Mouse (Mus musculus): ENCODE measurements around the gene Olfr466. TPM values are rescaled to one million over a fixed set of nuclear protein-coding genes. Genes with fewer than 3 reads are reported as not detected.

Olfr466 gene
- polyA plus RNA-seq (2016; fragmentation: Nextera tagmentation; extraction: Ambion mirVana), result not detected in 2 replicates

DNA sequence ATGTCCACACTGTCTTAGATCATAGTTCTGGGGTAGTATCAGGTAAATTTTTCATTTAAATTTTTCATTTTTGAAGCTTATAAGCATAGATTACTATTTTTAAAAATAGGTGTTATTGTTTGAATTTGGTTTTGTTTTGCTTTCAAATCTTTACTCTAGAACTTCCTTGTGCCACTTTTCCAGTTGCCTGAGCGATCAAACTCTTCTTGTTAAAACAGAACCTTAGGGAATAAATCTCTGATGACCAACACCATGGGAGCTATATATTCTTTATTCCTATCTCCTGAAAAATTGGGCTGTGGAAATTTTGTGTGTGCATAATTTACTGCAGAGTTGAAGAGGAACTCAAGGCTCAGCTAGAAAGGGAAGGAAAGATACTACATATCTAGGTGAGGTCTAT lies at the start of gene Olfr466:
TSS of gene Olfr466 (plus strand) at position 301 of the 400 bp plus-strand sequence.
- Histone ChIP-seq H3K4me3 (no peak within 1 kb of the TSS), H3K27me3 (ENCODE audit: low read depth, poor library complexity, severe bottlenecking) (no peaks in the 10 kb centered on the region), H3K27ac (no peak within 1 kb of the TSS), H3K36me3 (no peaks in the 10 kb centered on the region), H3K4me1 (no peaks in the 10 kb centered on the region), H3K9me3 (replicated peaks) (no peaks in the 10 kb centered on the region)
- WGBS, result 81% methylated on average over 1 of the region's 1 CpGs
- DNase-seq (ENCODE audit: low spot score), result no peak

GRCm38 (mm10) chr13:65100678-65101077 lies 49.4 kb upstream of the Olfr466 start:
- DNase-seq (ENCODE audit: low spot score), result no peak
- Histone ChIP-seq H3K4me3 (no peak overlapping the region), H3K4me1 (no peaks in the 10 kb centered on the region), H3K27me3 (ENCODE audit: low read depth, poor library complexity, severe bottlenecking) (no peaks in the 10 kb centered on the region), H3K27ac (no peak overlapping the region), H3K36me3 (peaks cover 20% of the 10 kb centered on the region), H3K9me3 (replicated peaks) (no peaks in the 10 kb centered on the region; the same call in 1 of the 2 replicates)
- 96% methylated on average over 9 of the region's 9 CpGs for WGBS

- no peaks in the 10 kb centered on the region; the same call in 1 of the 2 replicates for H3K9me3 ChIP-seq (replicated peaks)
- no peak overlapping the region for H3K4me3 ChIP-seq
- H3K27ac ChIP-seq, result no peak overlapping the region
- H3K36me3 ChIP-seq, result peaks cover 20% of the 10 kb centered on the region
- H3K4me1 ChIP-seq, result no peaks in the 10 kb centered on the region
- no peaks in the 10 kb centered on the region for H3K27me3 ChIP-seq (ENCODE audit: low read depth, poor library complexity, severe bottlenecking)
- 96% methylated on average over 3 of the region's 3 CpGs for WGBS
- DNase-seq (ENCODE audit: low spot score), result no peak
These were observed 48.8 kb upstream of the Olfr466 start for GRCm38 (mm10) chr13:65101232-65101631.

- Histone ChIP-seq H3K4me3 (peak overlapping the region; percentile 90), H3K27ac (peak overlapping the region; percentile 93), H3K27me3 (ENCODE audit: low read depth, poor library complexity, severe bottlenecking) (no peaks in the 10 kb centered on the region), H3K9me3 (replicated peaks) (no peaks in the 10 kb centered on the region), H3K4me1 (peaks cover 10% of the 10 kb centered on the region), H3K36me3 (no peaks in the 10 kb centered on the region)
- peak; percentile 29 for DNase-seq (ENCODE audit: low spot score)
- WGBS, result 2% methylated on average over 5 of the region's 5 CpGs
These were observed 38.1 kb upstream of the Olfr466 start for GRCm38 (mm10) chr13:65111961-65112360.

DNA sequence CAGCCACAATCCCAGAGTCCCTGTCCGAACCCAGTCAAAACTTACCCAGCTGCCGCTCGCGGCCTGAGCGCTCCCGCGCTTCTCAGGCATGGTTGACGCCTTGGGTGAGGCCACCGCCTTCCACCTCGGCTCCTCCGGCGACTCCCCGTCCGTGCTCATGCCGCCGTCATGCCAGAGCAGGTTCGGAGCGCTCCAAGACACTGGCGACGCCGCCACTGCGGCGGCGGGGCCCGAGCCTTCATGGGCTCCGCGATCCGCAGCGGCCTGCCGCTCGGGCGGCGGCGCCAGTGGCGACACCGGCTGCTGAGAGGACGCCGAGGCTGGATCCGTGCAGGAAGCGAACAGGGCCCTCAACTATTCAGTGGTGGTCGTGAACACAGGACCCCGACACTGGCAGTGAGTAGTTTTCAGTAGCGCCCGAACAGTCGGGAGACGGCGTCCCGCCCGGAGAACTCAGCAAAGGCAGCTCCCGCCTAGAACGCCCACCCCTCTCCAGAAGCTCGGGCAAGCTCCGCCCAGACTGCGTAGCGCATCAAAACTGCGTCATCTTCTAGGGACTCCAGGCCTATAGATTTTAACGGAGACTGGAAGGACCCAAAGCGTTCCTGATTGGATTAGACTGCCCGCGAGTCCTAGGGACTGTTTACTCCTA lies 37.5 kb upstream of the Olfr466 start, which contains the start of gene Mfsd14b:
TSS of gene Mfsd14b (minus strand) at position 517 of the 652 bp plus-strand sequence.
- Histone ChIP-seq H3K4me3 (peak within 1 kb of the TSS; percentile 90), H3K27me3 (ENCODE audit: low read depth, poor library complexity, severe bottlenecking) (no peaks in the 10 kb centered on the region), H3K36me3 (no peaks in the 10 kb centered on the region), H3K9me3 (replicated peaks) (no peaks in the 10 kb centered on the region), H3K27ac (peak within 1 kb of the TSS; percentile 93), H3K4me1 (peaks cover 10% of the 10 kb centered on the region)
- DNase-seq (ENCODE audit: low spot score), result peak; percentile 86
- WGBS, result under 1% methylated on average over 60 of the region's 60 CpGs

- Histone ChIP-seq H3K4me3 (peak overlapping the region; percentile 90), H3K36me3 (no peaks in the 10 kb centered on the region), H3K27me3 (ENCODE audit: low read depth, poor library complexity, severe bottlenecking) (no peaks in the 10 kb centered on the region), H3K9me3 (replicated peaks) (no peaks in the 10 kb centered on the region), H3K27ac (peak overlapping the region; percentile 93), H3K4me1 (peaks cover 10% of the 10 kb centered on the region)
- DNase-seq (ENCODE audit: low spot score), result no peak
- 67% methylated on average over 3 of the region's 3 CpGs for WGBS
These were observed 36.8 kb upstream of the Olfr466 start for GRCm38 (mm10) chr13:65113239-65113638.

DNA sequence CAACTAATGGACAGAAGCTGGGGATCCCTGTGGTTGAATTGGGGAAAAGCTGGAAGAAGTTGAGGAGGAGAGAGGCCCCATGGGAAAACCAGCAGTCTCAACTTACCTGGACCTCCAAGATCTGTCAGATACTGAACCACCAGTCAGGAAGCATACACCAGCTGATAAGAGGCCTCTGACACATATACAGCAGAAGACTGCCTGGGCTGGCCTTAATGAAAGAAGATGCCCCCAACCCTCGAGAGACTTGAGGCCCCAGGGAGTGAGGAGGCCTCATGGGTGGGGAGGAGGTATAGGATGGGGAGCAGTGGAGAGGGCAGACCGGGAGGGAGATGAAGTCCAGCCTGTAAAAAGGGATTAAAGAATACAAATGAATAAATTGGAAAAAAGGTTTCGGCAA lies 29.1 kb upstream of the Olfr466 start:
- no peak overlapping the region for H3K4me3 ChIP-seq
- H3K4me1 ChIP-seq, result no peaks in the 10 kb centered on the region
- WGBS, result 70% methylated on average over 3 of the region's 3 CpGs
- H3K9me3 ChIP-seq (replicated peaks), result no peaks in the 10 kb centered on the region
- no peaks in the 10 kb centered on the region for H3K27me3 ChIP-seq (ENCODE audit: low read depth, poor library complexity, severe bottlenecking)
- no peaks in the 10 kb centered on the region for H3K36me3 ChIP-seq
- no peak for DNase-seq (ENCODE audit: low spot score)
- H3K27ac ChIP-seq, result no peak overlapping the region

DNA sequence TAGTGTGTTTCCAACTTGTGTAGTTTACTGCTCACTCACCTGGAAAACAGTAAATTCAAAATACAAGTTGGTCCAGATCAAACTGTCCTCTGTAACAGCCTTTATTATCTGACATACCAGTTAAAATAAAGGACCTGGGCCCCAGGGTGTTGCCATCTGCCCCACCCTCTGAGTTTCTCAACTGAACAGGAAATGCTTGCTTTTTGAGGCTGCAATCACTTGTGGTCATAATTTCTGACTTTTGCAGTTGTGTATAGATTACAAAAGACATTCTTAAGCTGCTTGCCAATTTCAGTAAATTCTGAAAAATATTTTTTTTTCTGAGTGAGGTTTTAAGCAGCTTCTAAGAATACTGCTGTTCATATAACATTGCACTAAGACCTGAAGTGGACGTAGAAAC lies 27.9 kb upstream of the Olfr466 start:
- Histone ChIP-seq H3K27me3 (ENCODE audit: low read depth, poor library complexity, severe bottlenecking) (no peaks in the 10 kb centered on the region), H3K9me3 (replicated peaks) (no peaks in the 10 kb centered on the region), H3K27ac (no peak overlapping the region), H3K4me1 (no peaks in the 10 kb centered on the region), H3K4me3 (no peak overlapping the region), H3K36me3 (no peaks in the 10 kb centered on the region)
- DNase-seq (ENCODE audit: low spot score), result no peak
- WGBS, result 86% methylated on average over 1 of the region's 1 CpGs

- H3K9me3 ChIP-seq (replicated peaks), result no peaks in the 10 kb centered on the region
- H3K27ac ChIP-seq, result no peak overlapping the region
- H3K36me3 ChIP-seq, result no peaks in the 10 kb centered on the region
- WGBS, result 59% methylated on average over 3 of the region's 3 CpGs
- no peak for DNase-seq (ENCODE audit: low spot score)
- H3K27me3 ChIP-seq (ENCODE audit: low read depth, poor library complexity, severe bottlenecking), result no peaks in the 10 kb centered on the region
- no peaks in the 10 kb centered on the region for H3K4me1 ChIP-seq
- no peak overlapping the region for H3K4me3 ChIP-seq
These were observed 22.8 kb upstream of the Olfr466 start for GRCm38 (mm10) chr13:65127063-65127847.

- Histone ChIP-seq H3K9me3 (replicated peaks) (no peaks in the 10 kb centered on the region), H3K27me3 (ENCODE audit: low read depth, poor library complexity, severe bottlenecking) (no peaks in the 10 kb centered on the region), H3K27ac (no peak within 1 kb of the TSS), H3K36me3 (no peaks in the 10 kb centered on the region), H3K4me1 (no peaks in the 10 kb centered on the region), H3K4me3 (no peak within 1 kb of the TSS)
- WGBS, result 90% methylated on average over 4 of the region's 4 CpGs
- no peak for DNase-seq (ENCODE audit: low spot score)
These were observed 12.3 kb upstream of the Olfr466 start, which contains the start of gene Olfr465-ps1 for GRCm38 (mm10) chr13:65137789-65138188. Olfr465-ps1 (plus strand) TSS chr13:65138089.

GRCm38 (mm10) chr13:65174102-65174501 lies 24.1 kb downstream of the Olfr466 start:
- Histone ChIP-seq H3K36me3 (no peaks in the 10 kb centered on the region), H3K27ac (no peak overlapping the region), H3K4me3 (no peak overlapping the region), H3K9me3 (replicated peaks) (no peaks in the 10 kb centered on the region), H3K4me1 (no peaks in the 10 kb centered on the region), H3K27me3 (ENCODE audit: low read depth, poor library complexity, severe bottlenecking) (no peaks in the 10 kb centered on the region)
- no peak for DNase-seq (ENCODE audit: low spot score)
- 84% methylated on average over 3 of the region's 3 CpGs for WGBS

- Histone ChIP-seq H3K4me3 (peak overlapping the region; percentile 44), H3K9me3 (replicated peaks) (no peaks in the 10 kb centered on the region), H3K27me3 (ENCODE audit: low read depth, poor library complexity, severe bottlenecking) (no peaks in the 10 kb centered on the region), H3K27ac (no peak overlapping the region), H3K36me3 (no peaks in the 10 kb centered on the region), H3K4me1 (no peaks in the 10 kb centered on the region)
- DNase-seq (ENCODE audit: low spot score), result peak; percentile 64
- WGBS, result 20% methylated on average over 44 of the region's 46 CpGs
These were observed 25.9 kb downstream of the Olfr466 start for GRCm38 (mm10) chr13:65175734-65176471.
